Mouse (Mus musculus) forebrain, embryonic 11.5 days (tissue): ENCODE results near the gene Nrbp1. TPM values are rescaled to one million over a fixed set of nuclear protein-coding genes. Genes with fewer than 3 reads are reported as not detected.

Experiments
- ATAC-seq: fragments of 200-750 bp; cut with Nextera tagmentation; replicated peaks from 2 replicates; pipeline ENCODE4 v1.8.0; 2017; ENCODE audit warnings: moderate TSS enrichment; ENCODE audit not compliant: low FRiP score
- DNase-seq: peaks from one replicate; pipeline ENCODE4 v3.0.0-alpha.2; 2017; ENCODE audit warnings: low spot score
- H3K27ac ChIP-seq: fragments of 300-500 bp; sonication (generic); 2 replicates; pipeline ENCODE4 v1.5.1; 2014; ENCODE audit warnings: low read depth, low read length
- H3K27me3 ChIP-seq: fragments of 300-500 bp; sonication (generic); 2 replicates; pipeline ENCODE4 v1.6.1; 2014; ENCODE audit warnings: mild to moderate bottlenecking, low read length, mixed read lengths; ENCODE audit not compliant: control insufficient read depth, insufficient read depth
- H3K36me3 ChIP-seq: fragments of 300-500 bp; sonication (generic); 2 replicates; pipeline ENCODE4 v1.6.1; 2014; ENCODE audit warnings: mild to moderate bottlenecking, low read length, moderate library complexity, mixed read lengths; ENCODE audit not compliant: control insufficient read depth, insufficient read depth
- H3K4me1 ChIP-seq: fragments of 300-500 bp; sonication (generic); replicated peaks from 2 replicates; pipeline ENCODE4 v1.6.1; 2014; ENCODE audit warnings: low read length, mixed read lengths; ENCODE audit not compliant: control insufficient read depth, insufficient read depth
- H3K4me2 ChIP-seq: fragments of 300-500 bp; sonication (generic); 2 replicates; pipeline ENCODE4 v1.6.1; 2014; ENCODE audit warnings: low read depth, mild to moderate bottlenecking, low read length, moderate library complexity, mixed read lengths; ENCODE audit not compliant: severe bottlenecking
- H3K4me3 ChIP-seq: fragments of 300-500 bp; sonication (generic); 2 replicates; pipeline ENCODE4 v1.5.1; 2014; ENCODE audit warnings: low read depth, low read length
- H3K9ac ChIP-seq: fragments of 300-500 bp; sonication (generic); 2 replicates; pipeline ENCODE4 v1.6.1; 2014; ENCODE audit warnings: low read length
- H3K9me3 ChIP-seq: fragments of 300-500 bp; sonication (generic); 2 replicates; pipeline ENCODE4 v1.6.1; 2016; ENCODE audit warnings: low read length, mixed read lengths; ENCODE audit not compliant: control insufficient read depth
- WGBS: fragments of 180-500 bp; shearing (Covaris S2); extraction: QIAGEN DNeasy Blood & Tissue Kit; methylation state at CpG from one replicate; pipeline ENCODE4 v1.1.7; 2014; 5-methylcytosine and 5-hydroxymethylcytosine counted together
- polyA plus RNA-seq: library from polyadenylated mRNA; unstranded; fragments of >200 nt; fragmentation: Nextera tagmentation; extraction: Ambion mirVana; gene quantifications from 2 replicates; pipeline ENCODE4 v1.2.1, GENCODE M21; 2014

The Nrbp1 gene
- polyA plus RNA-seq, 1 experiment from 2014 or later, result 145 TPM

- H3K4me2 ChIP-seq, result peak overlapping the region; percentile 81
- no peak for DNase-seq
- under 1% methylated on average over 30 of the region's 40 CpGs for WGBS
Observed at GRCm38 (mm10) chr5:31219911-31220447, 20.7 kb upstream of the Nrbp1 start.

DNA sequence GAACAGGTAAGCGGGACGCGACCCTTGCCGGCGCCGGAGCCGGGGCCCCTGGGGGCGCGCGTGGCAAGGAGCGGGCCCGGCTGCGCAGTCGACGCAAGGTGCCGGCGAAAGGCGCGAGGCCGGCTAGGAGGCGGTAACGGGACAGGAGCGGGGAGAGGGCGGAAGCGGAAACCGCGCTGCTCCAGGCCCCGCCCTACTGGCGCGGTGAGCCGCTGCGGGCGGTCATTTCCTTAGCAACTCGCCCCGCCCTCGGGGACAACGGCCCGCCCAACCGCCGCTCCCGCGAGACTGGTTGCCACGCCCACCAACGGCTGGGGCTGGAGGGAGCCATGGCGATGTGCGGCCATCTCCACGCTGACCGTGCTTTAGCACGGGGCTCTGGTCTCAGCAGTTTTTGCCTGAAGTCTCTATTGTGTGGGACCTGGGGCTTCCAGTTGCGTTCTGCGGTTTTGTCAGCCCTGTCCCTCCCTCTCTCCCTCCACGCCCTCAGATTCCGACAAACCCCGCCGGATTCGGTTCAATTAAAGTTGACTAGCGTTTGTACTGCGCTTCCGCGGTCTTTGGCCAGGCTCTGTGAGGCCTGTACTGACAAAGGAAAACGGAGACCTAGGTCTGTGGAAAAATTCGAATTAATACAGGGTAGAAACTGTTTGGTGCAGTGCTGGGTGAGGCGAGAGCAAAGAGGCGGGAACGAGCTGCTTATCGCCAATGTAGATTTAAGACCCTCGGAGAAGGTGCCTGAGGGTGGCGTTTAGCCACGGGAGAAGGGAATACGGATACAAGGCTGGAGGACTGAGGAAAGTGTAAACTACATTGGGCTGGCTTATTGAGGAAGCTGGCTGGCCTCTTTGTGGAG is 20.0 kb upstream of the Nrbp1 start, which contains the start of gene Ppm1g:
Ppm1g (minus strand) TSS at position 240 of the 856 bp plus-strand sequence.
- no peaks in the 10 kb centered on the region; the same call in 1 of the 2 replicates for H3K4me1 ChIP-seq
- H3K9ac ChIP-seq, result peak within 1 kb of the TSS; percentile 92
- peak within 1 kb of the TSS; percentile 86 for H3K27ac ChIP-seq
- WGBS, result under 1% methylated on average over 68 of the region's 70 CpGs
- peak within 1 kb of the TSS; percentile 81 for H3K4me2 ChIP-seq
- DNase-seq (peak; percentile 99), ATAC-seq (peak; percentile 96)
- H3K27me3 ChIP-seq, result no peaks in the 10 kb centered on the region
- H3K9me3 ChIP-seq, result no peaks in the 10 kb centered on the region
- peak within 1 kb of the TSS; percentile 95 for H3K4me3 ChIP-seq
- no peaks in the 10 kb centered on the region for H3K36me3 ChIP-seq

More at GRCm38 (mm10) chr5:31219911-31220447, 20.7 kb upstream of the Nrbp1 start:
- Histone ChIP-seq H3K27ac (peak overlapping the region; percentile 85), H3K27me3 (no peaks in the 10 kb centered on the region), H3K9me3 (no peaks in the 10 kb centered on the region), H3K4me3 (peak overlapping the region; percentile 95), H3K4me1 (no peaks in the 10 kb centered on the region; the same call in 1 of the 2 replicates), H3K36me3 (no peaks in the 10 kb centered on the region), H3K9ac (peak overlapping the region; percentile 92)
- peak; percentile 82 for ATAC-seq

DNA sequence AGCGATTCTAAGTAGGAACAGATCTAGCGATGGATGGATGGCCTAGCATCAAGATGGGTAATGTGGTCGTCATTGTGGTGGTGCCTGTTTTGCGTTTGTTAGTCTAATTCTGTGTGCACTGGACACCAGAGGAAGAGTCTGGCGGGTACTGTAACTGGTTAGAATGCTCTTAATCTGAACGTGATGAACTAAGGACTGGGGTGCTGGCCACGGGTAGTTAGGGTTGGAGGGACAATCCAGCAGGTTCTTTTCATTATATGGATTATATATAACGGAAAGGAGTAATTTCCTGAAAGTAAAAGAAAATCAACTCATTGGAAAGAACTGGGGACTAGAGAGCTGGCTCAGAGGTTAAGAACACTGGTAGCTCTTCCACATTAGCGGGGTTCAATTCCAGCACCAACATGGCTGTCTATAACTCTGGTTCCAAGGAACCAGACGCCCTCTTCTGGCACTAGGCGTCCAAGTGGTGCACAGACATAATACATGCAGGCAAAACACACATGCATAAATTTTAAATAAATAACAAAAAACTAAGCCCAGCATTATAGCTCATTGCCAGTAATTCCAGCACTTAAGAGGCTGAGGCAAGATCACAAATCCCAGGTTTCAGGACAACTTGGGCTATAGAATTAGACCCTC is 19.2 kb upstream of the Nrbp1 start:
- Histone ChIP-seq H3K4me3 (peak overlapping the region; percentile 95), H3K4me2 (peak overlapping the region; percentile 81), H3K4me1 (no peaks in the 10 kb centered on the region; the same call in 1 of the 2 replicates), H3K27ac (peak overlapping the region; percentile 86), H3K36me3 (no peaks in the 10 kb centered on the region), H3K27me3 (no peaks in the 10 kb centered on the region), H3K9ac (peak overlapping the region; percentile 92), H3K9me3 (no peaks in the 10 kb centered on the region)
- ATAC-seq (peak; percentile 12; the same call in 1 of the 2 replicates), DNase-seq (peak; percentile 73)
- 14% methylated on average over 11 of the region's 11 CpGs for WGBS

GRCm38 (mm10) chr5:31222696-31223095 is 18.0 kb upstream of the Nrbp1 start:
- Histone ChIP-seq H3K9ac (no peak overlapping the region), H3K9me3 (no peaks in the 10 kb centered on the region), H3K27ac (no peak overlapping the region), H3K27me3 (no peaks in the 10 kb centered on the region), H3K36me3 (no peaks in the 10 kb centered on the region), H3K4me1 (no peaks in the 10 kb centered on the region; the same call in 1 of the 2 replicates), H3K4me2 (no peak overlapping the region), H3K4me3 (no peak overlapping the region)
- 95% methylated on average over 9 of the region's 9 CpGs for WGBS
- DNase-seq (no peak), ATAC-seq (no peak)

DNA sequence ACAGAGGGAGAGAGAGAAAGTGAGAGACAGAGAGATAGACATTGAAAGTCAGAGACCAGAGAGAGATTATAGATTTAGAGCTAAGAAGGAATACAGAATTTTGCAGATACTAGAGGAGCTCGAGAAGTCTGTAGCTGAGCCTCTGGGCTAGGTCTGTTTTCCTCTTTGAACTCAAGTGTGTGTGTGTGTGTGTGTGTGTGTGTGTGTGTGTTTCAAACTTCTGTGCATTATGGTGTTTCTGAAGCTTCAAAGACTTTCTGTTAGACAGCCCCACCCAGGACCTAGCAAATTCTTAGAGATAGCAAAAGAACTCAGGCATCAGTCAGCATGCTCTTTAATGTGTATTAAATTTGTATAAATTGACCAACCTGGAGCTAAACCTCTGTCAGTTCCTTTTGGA is 14.0 kb upstream of the Nrbp1 start:
- Histone ChIP-seq H3K9ac (no peak overlapping the region), H3K4me3 (no peak overlapping the region), H3K4me1 (no peaks in the 10 kb centered on the region), H3K27ac (no peak overlapping the region), H3K4me2 (no peak overlapping the region), H3K36me3 (no peaks in the 10 kb centered on the region), H3K27me3 (no peaks in the 10 kb centered on the region), H3K9me3 (no peaks in the 10 kb centered on the region)
- ATAC-seq (no peak), DNase-seq (no peak)
- WGBS, result 86% methylated on average over 1 of the region's 1 CpGs

- Histone ChIP-seq H3K9me3 (no peaks in the 10 kb centered on the region), H3K36me3 (peaks cover 10% of the 10 kb centered on the region; the same call in 1 of the 2 replicates), H3K4me3 (peak overlapping the region; percentile 94), H3K4me1 (peaks cover 7% of the 10 kb centered on the region; the same call in 1 of the 2 replicates), H3K9ac (peak overlapping the region; percentile 94), H3K27me3 (no peaks in the 10 kb centered on the region), H3K27ac (0 out of 2 replicates have a peak overlapping the region, but pooled peaks have one; percentile 10), H3K4me2 (peak overlapping the region; percentile 84)
- ATAC-seq (no peak), DNase-seq (peak; percentile 60)
- WGBS, result under 1% methylated on average over 13 of the region's 13 CpGs
Observed at GRCm38 (mm10) chr5:31241522-31242034, 914 bp downstream of the Nrbp1 start.

DNA sequence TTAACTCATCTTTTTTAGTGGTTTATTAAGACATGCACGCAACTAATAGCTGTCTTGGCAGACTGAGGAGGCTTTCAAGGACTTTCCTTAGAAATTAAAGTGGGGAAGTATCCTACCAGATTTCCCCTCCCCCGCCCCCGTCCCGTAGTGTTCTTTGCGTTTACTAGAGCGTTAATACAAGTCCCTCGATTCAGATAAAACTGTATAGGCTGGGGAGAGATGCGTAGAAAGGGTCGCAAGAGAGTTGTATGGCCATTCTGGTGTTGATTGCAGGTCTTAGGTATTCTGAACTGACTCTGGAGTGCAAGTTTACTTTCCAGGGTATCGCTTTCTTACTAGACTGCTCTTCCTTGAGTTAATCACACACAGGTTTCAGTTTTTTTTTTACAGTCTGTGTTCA is 1.5 kb downstream of the Nrbp1 start:
- no peaks in the 10 kb centered on the region for H3K27me3 ChIP-seq
- H3K27ac ChIP-seq, result no peak overlapping the region
- DNase-seq (no peak), ATAC-seq (no peak)
- peak overlapping the region; percentile 84 for H3K4me2 ChIP-seq
- H3K36me3 ChIP-seq, result peaks cover 10% of the 10 kb centered on the region; the same call in 1 of the 2 replicates
- H3K4me1 ChIP-seq, result peaks cover 7% of the 10 kb centered on the region; the same call in 1 of the 2 replicates
- WGBS, result 21% methylated on average over 10 of the region's 10 CpGs
- H3K9ac ChIP-seq, result peak overlapping the region; percentile 94; the same call in 1 of the 2 replicates
- H3K9me3 ChIP-seq, result no peaks in the 10 kb centered on the region
- H3K4me3 ChIP-seq, result peak overlapping the region; percentile 94

- H3K9ac ChIP-seq, result no peak overlapping the region
- H3K36me3 ChIP-seq, result peaks cover 10% of the 10 kb centered on the region; the same call in 1 of the 2 replicates
- no peak for DNase-seq
- 61% methylated on average over 4 of the region's 4 CpGs for WGBS
- peaks cover 7% of the 10 kb centered on the region; the same call in 1 of the 2 replicates for H3K4me1 ChIP-seq
- no peaks in the 10 kb centered on the region for H3K9me3 ChIP-seq
- no peak for ATAC-seq
- no peak overlapping the region for H3K27ac ChIP-seq
- H3K4me2 ChIP-seq, result no peak overlapping the region
- H3K27me3 ChIP-seq, result peaks cover 2% of the 10 kb centered on the region; the same call in 1 of the 2 replicates
- H3K4me3 ChIP-seq, result no peak overlapping the region
Observed at GRCm38 (mm10) chr5:31250716-31251115, 10.1 kb downstream of the Nrbp1 start.
